Mouse (Mus musculus) layer of hippocampus, adult 18-20 months (tissue): ENCODE measurements around the gene Ccdc74a. TPM values are rescaled to one million over a fixed set of nuclear protein-coding genes. Genes with fewer than 3 reads are reported as not detected.
"Not testable (repeated sequence)": the region's sequence is repeated elsewhere in the genome, so short reads cannot be mapped to it uniquely, and the experiment has no call there.

Source experiments
- DNase-seq, 2 experiments: peaks; one replicate each; pipeline ENCODE4 v3.0.0; 2022; ENCODE audit warnings: low spot score in 2 of 2
- long read RNA-seq: library from polyadenylated mRNA; stranded (forward); transcript quantifications from one replicate; pipeline ENCODE4 v2.0.0, GENCODE M21; 2021
- total RNA-seq, 2 experiments: library from RNA; stranded (reverse); gene quantifications; 2 replicates each; pipeline ENCODE4 v1.2.3; 2021

The Ccdc74a gene
- total RNA-seq, result 10 to 100 TPM; 35.3 to 41.0 TPM
- long read RNA-seq, transcript Ccdc74a-207 (4 exons, 1,040 nt), result major isoform, 19 of 38 reads
- long read RNA-seq, transcript Ccdc74a-209 (3 exons, 685 nt), result minor isoform, 12 of 38 reads
- long read RNA-seq, partial matches to known transcripts, result 0 of 38 reads
- long read RNA-seq, other reads (novel, unspliced or antisense), result 4 of 38 reads

GRCm38 (mm10) chr16:17646310-17647114, at the start of gene Ccdc74a:
Ccdc74a (plus strand) TSS chr16:17646470.
- peak; percentile 76 to 84 for DNase-seq

DNA sequence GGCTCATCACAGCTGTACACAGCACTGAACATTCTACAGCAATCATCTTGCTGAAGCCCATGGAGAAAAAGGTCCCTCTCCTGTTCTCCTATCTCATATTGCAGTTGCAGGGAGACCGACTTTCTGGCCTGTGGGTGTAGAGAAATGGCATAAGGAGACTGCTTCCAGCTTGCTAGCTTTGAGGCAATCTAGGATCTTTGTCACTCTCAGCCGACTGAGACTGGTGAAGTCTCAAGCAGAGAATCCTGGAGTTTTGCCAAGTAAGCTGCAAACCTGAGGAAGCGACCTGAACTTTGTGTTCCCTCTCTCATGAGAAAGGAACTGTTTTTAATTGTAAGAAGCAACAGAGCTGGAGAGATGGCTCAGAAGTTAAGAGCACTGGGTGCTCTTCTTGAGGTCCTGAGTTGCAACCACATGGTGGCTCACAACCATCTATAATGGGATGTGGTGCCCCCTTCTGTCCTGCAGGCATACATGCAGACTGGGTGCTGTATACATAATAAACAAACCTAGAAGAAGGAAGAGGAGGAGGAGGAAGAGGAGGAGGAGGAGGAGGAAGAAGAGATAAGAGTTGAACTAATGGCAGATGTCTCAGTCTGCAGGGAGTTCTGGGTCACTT, 45.2 kb upstream of the Ccdc74a start:
- no peak for DNase-seq

DNA sequence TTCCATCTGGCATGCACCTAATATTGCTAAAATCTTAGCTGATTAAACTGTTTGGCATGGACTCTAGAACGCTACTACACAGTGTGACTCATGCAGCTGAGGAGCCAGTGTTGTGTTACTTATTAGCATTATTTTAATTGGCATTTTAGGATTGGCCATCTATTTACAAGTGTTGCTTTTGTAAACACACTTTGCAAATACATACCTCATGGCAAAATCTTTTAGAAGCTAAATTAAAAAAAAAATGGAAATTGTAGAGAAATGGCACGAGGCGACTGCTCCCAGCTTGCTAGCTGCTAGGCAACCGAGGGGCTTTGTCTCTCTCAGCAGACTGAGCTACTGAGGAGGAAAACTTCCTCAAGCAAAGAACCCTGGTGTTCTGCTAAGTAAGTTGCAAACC, 41.3 kb upstream of the Ccdc74a start:
- no peak for DNase-seq

DNA sequence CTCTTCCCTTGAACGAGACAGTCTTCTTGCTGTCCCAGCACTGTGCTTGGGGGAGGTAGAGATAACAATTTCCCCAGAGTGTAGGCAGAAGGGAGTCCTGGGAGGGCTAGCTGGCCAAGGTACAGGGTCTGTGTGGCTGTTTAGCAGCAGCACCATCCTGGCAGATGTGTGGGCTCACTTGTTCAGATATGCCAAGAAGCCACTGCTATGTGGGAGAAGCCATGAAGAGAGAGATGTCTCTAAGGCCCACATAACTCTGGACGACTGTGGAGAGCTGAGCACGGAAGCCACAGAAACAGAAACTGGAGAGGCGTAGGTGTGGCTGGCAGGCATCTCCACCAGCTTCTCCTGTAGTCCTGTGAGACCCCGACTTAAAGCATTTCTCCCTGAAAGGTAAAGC, 40.6 kb upstream of the Ccdc74a start:
- no peak for DNase-seq

DNA sequence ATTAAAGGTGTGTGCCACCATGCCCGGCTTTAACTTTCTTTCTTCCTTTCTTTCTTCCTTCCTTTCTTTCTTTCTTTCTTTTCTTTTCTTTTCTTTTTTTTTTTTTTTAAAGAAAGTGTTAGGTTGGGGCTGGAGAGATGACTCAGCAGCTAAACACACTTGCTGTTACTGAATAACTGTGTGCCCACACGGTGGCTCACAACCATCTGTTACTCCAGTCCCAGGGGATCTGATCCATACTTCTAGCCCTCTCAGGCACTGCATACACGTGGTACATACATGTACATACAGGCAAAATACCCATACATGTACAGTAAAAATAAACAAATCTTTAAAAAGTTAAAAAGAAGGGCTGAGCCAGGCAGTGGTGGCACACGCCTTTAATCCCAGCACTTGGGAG, 34.9 kb upstream of the Ccdc74a start:
- DNase-seq, result peak; percentile 46 to 62

- DNase-seq, result not testable (repeated sequence)
Measured at GRCm38 (mm10) chr16:17614740-17615139, 31.5 kb upstream of the Ccdc74a start.

DNA sequence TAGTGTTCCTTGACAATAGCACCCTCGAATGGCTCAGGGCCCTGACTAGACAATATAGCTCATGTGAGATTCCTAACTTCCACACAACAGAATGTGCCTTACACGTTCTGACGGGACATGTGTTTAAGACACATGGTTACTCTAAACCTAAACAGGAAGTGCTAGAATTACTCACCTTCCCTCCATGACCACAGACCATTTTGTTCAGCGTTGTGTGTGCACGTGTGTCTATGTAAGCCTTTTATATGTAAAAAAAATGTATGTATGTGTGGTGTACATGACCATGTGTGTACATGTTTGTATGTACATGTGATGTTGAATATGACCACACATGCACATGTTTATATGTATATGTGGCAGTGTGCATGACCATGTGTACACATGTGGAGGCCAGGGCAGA, 30.1 kb upstream of the Ccdc74a start:
- no peak for DNase-seq

DNA sequence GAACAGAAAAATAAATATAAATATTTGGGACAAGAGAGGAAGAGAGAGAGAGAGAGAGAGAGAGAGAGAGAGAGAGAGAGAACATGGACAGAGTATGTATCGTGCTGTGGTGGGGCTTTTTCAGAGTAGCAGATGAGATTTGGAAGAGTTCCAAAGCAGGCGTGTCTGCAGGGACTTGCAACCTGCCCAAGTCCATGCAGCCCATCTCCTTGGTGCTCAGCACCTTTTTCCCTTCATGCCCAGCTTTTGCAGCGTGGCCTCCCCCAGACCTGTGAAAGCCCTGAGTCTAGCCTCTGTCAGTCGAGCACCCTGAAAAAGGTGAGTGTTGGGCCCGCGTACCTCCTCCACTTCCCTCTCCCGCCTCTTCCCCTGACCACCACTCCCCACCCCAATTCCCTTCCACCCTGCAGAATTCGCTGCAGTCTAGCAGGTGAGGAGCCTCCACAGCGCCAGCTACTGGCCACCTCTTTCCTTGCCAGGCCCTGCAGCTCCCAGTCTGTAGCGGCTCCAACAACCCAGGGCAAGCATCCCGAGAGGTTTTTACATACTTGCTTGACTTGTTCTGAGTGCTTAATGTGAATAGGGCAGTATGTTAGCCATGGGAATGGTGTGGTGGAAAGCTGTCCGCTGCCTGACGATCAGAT, 28.2 kb upstream of the Ccdc74a start:
- peak in 1 of 2 experiments; percentile 62 for DNase-seq

GRCm38 (mm10) chr16:17619198-17620105, 26.8 kb upstream of the Ccdc74a start, which contains the start of gene Smpd4:
Smpd4 (plus strand) TSS chr16:17619354.
- DNase-seq, result peak; percentile 77 to 93

DNA sequence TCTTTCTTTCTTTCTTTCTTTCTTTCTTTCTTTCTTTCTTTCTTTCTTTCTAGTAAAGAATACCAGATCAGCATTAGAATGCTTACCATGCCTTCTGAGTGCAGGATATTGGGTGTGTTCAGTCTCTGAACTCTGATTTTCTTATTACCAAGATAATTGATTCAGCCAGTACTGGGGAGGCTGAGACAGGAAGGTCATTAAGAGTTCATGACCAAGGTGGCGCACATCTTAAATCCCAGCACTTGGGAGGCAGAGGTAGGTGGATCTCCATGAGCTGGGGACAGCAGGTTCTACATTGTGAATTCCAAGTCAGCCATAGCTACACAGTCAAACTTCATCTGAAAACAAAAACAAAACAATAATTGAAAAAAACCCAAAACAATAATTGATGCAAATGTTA, 24.3 kb upstream of the Ccdc74a start:
- no peak for DNase-seq

DNA sequence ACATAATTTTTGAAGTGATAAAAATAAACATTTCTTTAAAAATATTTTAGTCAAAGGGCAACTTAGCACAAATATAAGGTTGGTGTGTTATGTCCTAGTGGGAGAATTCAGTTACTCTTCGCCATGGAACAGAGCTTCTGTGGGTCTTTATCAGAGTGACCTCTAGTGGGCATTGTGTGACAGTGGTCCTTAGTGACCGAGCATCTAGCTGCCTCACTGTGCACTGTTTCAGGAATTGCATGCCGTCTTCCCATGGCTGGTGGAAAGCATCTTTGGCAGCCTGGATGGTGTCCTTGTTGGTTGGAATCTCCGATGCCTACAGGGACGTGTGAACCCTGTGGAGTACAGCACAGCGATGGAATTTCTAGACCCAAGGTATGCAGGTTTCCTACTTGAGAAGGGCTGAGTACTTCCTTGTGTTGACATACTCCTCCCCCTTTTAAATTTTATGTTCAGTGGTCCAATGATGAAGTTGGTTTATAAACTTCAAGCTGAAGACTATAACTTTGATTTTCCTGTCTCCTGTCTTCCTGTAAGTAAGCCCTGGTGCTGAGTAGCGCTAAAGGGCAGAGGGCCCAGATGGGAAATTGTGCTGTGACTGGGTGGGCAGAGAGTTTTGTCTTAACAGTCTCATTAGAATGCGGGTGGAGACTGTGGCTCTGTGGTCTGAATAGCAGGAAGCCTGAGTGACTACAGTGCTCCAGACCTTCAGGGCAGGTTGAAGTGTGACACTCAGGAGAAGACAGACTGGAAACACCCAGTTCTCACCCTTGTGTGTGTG, 20.6 kb upstream of the Ccdc74a start:
- DNase-seq, result no peak

DNA sequence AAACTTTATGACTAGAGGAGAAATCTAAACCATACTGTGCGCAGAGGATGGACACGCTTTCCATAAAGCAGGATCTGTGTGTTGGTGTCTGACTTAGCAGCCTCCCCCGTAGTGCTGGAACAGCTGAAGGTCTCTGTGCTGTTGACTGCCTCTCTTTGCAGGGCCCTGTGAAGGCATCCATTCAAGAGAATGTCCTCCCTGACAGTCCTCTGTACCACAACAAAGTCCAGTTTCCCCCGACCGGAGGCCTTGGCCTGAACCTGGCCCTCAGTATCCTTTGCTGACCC, 20.1 kb upstream of the Ccdc74a start:
- no peak for DNase-seq

DNA sequence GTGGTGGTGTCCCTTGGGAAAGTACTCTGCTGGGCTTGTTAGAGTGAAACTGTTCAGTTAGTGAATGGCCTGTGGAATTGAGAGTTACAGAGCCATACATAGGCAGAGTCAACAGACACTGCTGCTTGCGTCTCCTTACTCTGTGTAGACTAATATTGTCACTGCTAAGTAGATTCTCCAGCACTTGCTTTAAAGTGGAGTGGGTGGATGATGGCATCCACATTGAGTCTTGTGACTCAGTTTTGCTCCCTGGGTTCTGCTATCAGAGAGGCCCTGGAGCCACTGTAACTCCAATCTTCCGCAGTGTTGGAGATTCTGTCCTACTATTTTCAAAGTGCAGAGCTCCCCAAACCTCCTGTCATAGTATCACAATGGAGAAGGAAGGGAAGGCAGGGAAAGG, 13.7 kb upstream of the Ccdc74a start:
- no peak for DNase-seq

GRCm38 (mm10) chr16:17633481-17634181, 12.6 kb upstream of the Ccdc74a start:
- peak in 1 of 2 experiments; percentile 47 for DNase-seq

GRCm38 (mm10) chr16:17636904-17637303, 9.4 kb upstream of the Ccdc74a start:
- DNase-seq, result no peak

DNA sequence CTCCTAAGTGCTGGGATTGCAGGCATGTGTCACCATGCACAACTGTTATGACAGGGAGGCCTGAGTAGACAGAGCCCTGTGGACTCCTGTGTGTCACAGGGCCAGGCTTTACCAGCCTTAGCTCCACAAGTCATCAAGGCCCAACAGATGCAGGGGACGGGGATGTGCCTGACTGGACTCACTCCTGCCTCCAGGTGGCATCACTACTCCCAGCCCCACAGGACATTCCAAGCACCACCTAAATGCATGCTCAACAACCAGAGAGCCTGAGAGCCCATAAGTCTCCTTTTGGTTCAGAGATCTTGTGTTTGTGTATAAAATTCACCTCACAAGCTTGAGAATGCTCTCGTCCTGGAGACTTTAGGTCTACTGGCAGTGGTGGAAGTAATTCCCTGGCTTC, 8.7 kb upstream of the Ccdc74a start:
- no peak for DNase-seq

- no peak for DNase-seq
Measured at GRCm38 (mm10) chr16:17638036-17638628, 8.1 kb upstream of the Ccdc74a start.

DNA sequence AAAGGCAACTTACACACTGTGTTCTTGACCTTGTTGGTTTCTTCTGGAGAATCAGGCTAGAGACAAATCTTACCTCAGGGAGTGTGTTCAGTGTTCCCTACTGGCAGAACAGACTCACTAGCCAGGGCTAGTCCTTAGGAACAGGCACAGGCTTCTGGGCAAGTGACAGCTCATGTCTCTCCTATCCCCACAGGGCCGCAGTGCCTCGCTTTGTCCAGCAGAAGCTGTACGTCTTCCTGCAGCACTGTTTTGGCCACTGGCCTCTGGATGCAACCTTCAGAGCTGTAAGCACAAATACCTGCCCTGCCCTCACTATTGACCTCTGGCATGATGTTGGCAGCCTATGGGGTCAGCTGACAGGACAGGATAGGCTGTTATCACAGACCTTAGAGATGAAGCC, 7.2 kb upstream of the Ccdc74a start:
- DNase-seq, result no peak

- DNase-seq, result no peak
Measured at GRCm38 (mm10) chr16:17639951-17640350, 6.3 kb upstream of the Ccdc74a start.
